Mouse (Mus musculus) ES-Bruce4 (cell line): Measurements from ENCODE around the gene Lrrc42.

Experiments
- CTCF ChIP-seq: IDR thresholded peaks from one replicate; pipeline ENCODE4 v1.8.1; 2011; ENCODE audit warnings: low read depth, low read length
- EP300 ChIP-seq: IDR thresholded peaks from 2 replicates; pipeline ENCODE4 v1.6.1; 2011; ENCODE audit warnings: low read depth, low read length; ENCODE audit not compliant: insufficient read depth

DNA sequence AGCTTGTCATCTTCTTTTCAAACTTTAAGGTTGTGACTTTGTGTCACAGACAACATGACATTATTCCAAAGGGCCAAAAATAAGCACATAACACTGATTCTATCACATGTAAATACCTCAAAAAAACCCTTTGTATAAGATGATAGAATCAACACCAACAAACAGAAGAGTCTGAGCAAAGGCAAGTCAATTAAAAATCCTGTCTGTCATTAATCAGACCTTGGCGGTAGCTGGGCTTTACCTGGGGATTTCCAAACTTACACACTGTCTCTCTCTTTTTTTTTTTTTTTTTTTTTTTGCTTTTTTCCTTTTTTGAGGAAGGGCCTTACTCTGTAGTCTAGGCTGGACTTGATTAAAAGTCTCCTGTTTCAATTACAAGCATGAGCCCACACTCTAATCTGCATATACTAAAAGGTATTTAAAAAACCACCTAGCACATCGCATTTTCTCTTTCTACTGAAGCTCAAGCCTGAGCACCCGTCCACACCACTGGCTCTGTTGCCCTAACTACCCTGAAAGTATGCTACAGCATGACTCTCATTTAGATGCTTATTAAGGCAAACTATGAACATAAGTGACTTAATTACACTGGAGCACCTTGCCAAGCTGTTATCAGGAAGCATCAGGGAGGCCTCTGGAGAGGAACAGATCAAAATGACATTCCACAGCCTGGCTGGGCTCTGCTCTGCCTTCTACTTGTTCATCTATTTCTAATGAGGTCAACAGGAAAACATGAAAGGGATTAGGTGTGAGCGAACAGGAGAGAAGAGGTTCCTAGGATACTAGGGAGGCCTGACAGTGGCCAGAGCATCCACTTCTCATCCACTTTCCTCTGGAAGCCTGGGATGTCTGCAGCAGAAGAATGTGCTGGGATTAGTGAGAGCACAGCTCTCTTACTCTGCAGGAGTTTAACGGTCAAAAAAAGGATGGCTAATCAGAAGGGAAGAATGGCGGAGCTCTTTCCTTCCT lies 9.7 kb downstream of the Lrrc42 start:
- TF ChIP-seq CTCF (no peak), EP300 (no peak)
